Mouse (Mus musculus) ES-Bruce4 (cell line): ENCODE data around the gene Gm26741. TPM values are rescaled to one million over a fixed set of nuclear protein-coding genes. Genes with fewer than 3 reads are reported as not detected.

Experiments
- H3K27ac ChIP-seq: 2 replicates; pipeline ENCODE4 v1.5.1; 2012; ENCODE audit warnings: low read length, inconsistent platforms; ENCODE audit not compliant: insufficient read depth
- H3K27me3 ChIP-seq: 2 replicates; pipeline ENCODE4 v1.6.1; 2012; ENCODE audit warnings: mild to moderate bottlenecking, low read length, inconsistent platforms; ENCODE audit not compliant: control insufficient read depth, poor library complexity, insufficient read depth, severe bottlenecking
- H3K36me3 ChIP-seq: 2 replicates; pipeline ENCODE4 v1.6.1; 2012; ENCODE audit warnings: inconsistent platforms, mild to moderate bottlenecking, low read length, moderate library complexity; ENCODE audit not compliant: control insufficient read depth, poor library complexity, insufficient read depth, severe bottlenecking
- H3K4me1 ChIP-seq: one replicate; pipeline ENCODE4 v1.8.1; 2011; ENCODE audit warnings: low read length; ENCODE audit not compliant: control insufficient read depth, insufficient read depth
- H3K4me3 ChIP-seq: 2 replicates; pipeline ENCODE4 v1.5.1; 2011; ENCODE audit warnings: low read depth, mild to moderate bottlenecking, low read length
- H3K9ac ChIP-seq: 2 replicates; pipeline ENCODE4 v1.6.1; 2012; ENCODE audit warnings: low read depth, mild to moderate bottlenecking, inconsistent platforms; ENCODE audit not compliant: poor library complexity, severe bottlenecking
- H3K9me3 ChIP-seq: replicated peaks from 2 replicates; pipeline ENCODE4 v1.6.1; 2012; ENCODE audit warnings: mild to moderate bottlenecking, low read length, inconsistent platforms; ENCODE audit not compliant: control insufficient read depth, poor library complexity, insufficient read depth, severe bottlenecking
- CTCF ChIP-seq: IDR thresholded peaks from one replicate; pipeline ENCODE4 v1.8.1; 2011; ENCODE audit warnings: low read depth, low read length
- EP300 ChIP-seq: IDR thresholded peaks from 2 replicates; pipeline ENCODE4 v1.6.1; 2011; ENCODE audit warnings: low read depth, low read length; ENCODE audit not compliant: insufficient read depth
- POLR2A ChIP-seq: IDR thresholded peaks from one replicate; pipeline ENCODE4 v1.8.1; 2011; ENCODE audit warnings: low read length; ENCODE audit not compliant: insufficient read depth
- polyA plus RNA-seq: library from polyadenylated mRNA; stranded (reverse); fragments of >200 nt; gene quantifications from 2 replicates; pipeline ENCODE4 v1.2.4, GENCODE M21; 2011; ENCODE audit warnings: low read depth; ENCODE audit not compliant: missing spikeins, insufficient read depth, insufficient read length

The Gm26741 gene
- polyA plus RNA-seq, 1 experiment, result not detected

GRCm38 (mm10) chr10:52353184-52353583 lies 5.4 kb upstream of the Gm26741 start:
- H3K9ac ChIP-seq, result no peak overlapping the region
- H3K9me3 ChIP-seq, result no peaks in the 10 kb centered on the region
- no peaks in the 10 kb centered on the region for H3K4me1 ChIP-seq
- H3K27me3 ChIP-seq, result no peaks in the 10 kb centered on the region
- TF ChIP-seq EP300, result no peak
- TF ChIP-seq CTCF, result peak; percentile 69
- no peak overlapping the region for H3K27ac ChIP-seq
- H3K36me3 ChIP-seq, result peaks cover 9% of the 10 kb centered on the region
- H3K4me3 ChIP-seq, result no peak overlapping the region

GRCm38 (mm10) chr10:52360241-52360735 lies 1.7 kb downstream of the Gm26741 start:
- Histone ChIP-seq H3K9me3 (no peaks in the 10 kb centered on the region), H3K27ac (no peak overlapping the region), H3K4me1 (no peaks in the 10 kb centered on the region), H3K9ac (no peak overlapping the region), H3K4me3 (no peak overlapping the region), H3K27me3 (no peaks in the 10 kb centered on the region), H3K36me3 (no peaks in the 10 kb centered on the region)
- TF ChIP-seq EP300 (no peak), POLR2A (no peak), CTCF (no peak)

- Histone ChIP-seq H3K4me1 (no peaks in the 10 kb centered on the region), H3K9ac (no peak overlapping the region), H3K27me3 (no peaks in the 10 kb centered on the region), H3K27ac (no peak overlapping the region), H3K4me3 (no peak overlapping the region), H3K36me3 (no peaks in the 10 kb centered on the region), H3K9me3 (no peaks in the 10 kb centered on the region)
- no peak for TF ChIP-seq EP300
- TF ChIP-seq CTCF, result no peak
- no peak for TF ChIP-seq POLR2A
These were observed 2.5 kb downstream of the Gm26741 start for GRCm38 (mm10) chr10:52360862-52361609.

- Histone ChIP-seq H3K4me3 (no peak overlapping the region), H3K9me3 (no peaks in the 10 kb centered on the region), H3K36me3 (no peaks in the 10 kb centered on the region), H3K27ac (no peak overlapping the region), H3K9ac (no peak overlapping the region), H3K27me3 (no peaks in the 10 kb centered on the region), H3K4me1 (no peaks in the 10 kb centered on the region)
- TF ChIP-seq EP300 (no peak), CTCF (no peak), POLR2A (no peak)
These were observed 9.8 kb downstream of the Gm26741 start for GRCm38 (mm10) chr10:52368376-52368775.

- no peaks in the 10 kb centered on the region for H3K4me1 ChIP-seq
- H3K9ac ChIP-seq, result no peak overlapping the region
- TF ChIP-seq EP300, result no peak
- TF ChIP-seq POLR2A, result no peak
- TF ChIP-seq CTCF, result no peak
- no peak overlapping the region for H3K27ac ChIP-seq
- H3K9me3 ChIP-seq, result no peaks in the 10 kb centered on the region
- H3K27me3 ChIP-seq, result no peaks in the 10 kb centered on the region
- no peak overlapping the region for H3K4me3 ChIP-seq
- H3K36me3 ChIP-seq, result no peaks in the 10 kb centered on the region
These were observed 15.3 kb downstream of the Gm26741 start for GRCm38 (mm10) chr10:52373834-52374233.

- TF ChIP-seq CTCF (no peak), EP300 (no peak), POLR2A (no peak)
- Histone ChIP-seq H3K9me3 (no peaks in the 10 kb centered on the region), H3K4me1 (no peaks in the 10 kb centered on the region), H3K4me3 (no peak overlapping the region), H3K9ac (no peak overlapping the region), H3K27ac (no peak overlapping the region), H3K36me3 (no peaks in the 10 kb centered on the region), H3K27me3 (no peaks in the 10 kb centered on the region)
These were observed 16.1 kb downstream of the Gm26741 start for GRCm38 (mm10) chr10:52374651-52375050.
